Mouse (Mus musculus) olfactory bulb, adult 2 months (tissue): Measurements from ENCODE around the gene Gad1.

Experiments used
- CTCF ChIP-seq: fragments of 200-500 bp; IDR thresholded peaks from 2 replicates; pipeline ENCODE4 v1.5.1; 2012; ENCODE audit warnings: low read depth, mild to moderate bottlenecking, low read length, moderate library complexity; ENCODE audit not compliant: insufficient read depth
- POLR2A ChIP-seq: fragments of 200-500 bp; IDR thresholded peaks from 2 replicates; pipeline ENCODE4 v1.6.1; 2012; ENCODE audit warnings: mild to moderate bottlenecking, low read depth, low read length, moderate library complexity; ENCODE audit not compliant: insufficient read depth

DNA sequence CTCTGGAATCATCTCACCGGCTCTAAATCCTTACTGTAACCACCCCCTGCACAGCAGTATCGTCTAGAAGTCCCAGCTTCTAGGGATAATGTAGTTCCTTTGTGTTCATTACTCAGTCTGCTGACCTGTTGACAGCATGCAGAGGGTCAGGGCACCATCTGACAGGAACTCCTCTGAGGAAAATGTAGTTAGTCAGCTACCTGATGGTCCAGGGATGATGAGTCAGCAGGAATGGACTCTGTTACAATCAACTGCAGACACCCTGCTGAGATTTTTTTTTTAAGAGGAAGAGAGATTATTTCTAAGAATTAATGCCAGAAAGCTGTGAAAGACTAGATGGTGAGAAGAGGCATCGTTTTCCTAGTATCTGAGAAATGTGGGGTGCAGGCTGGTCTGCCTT is 63.7 kb downstream of the Gad1 start:
- TF ChIP-seq POLR2A, result no peak
- no peak for TF ChIP-seq CTCF
